Mouse (Mus musculus): ENCODE measurements around the gene Elmsan1. TPM values are rescaled to one million over a fixed set of nuclear protein-coding genes. Genes with fewer than 3 reads are reported as not detected.

Gene Elmsan1
- polyA plus RNA-seq, 1 experiment from 2014 or later, result 4.3 TPM

DNA sequence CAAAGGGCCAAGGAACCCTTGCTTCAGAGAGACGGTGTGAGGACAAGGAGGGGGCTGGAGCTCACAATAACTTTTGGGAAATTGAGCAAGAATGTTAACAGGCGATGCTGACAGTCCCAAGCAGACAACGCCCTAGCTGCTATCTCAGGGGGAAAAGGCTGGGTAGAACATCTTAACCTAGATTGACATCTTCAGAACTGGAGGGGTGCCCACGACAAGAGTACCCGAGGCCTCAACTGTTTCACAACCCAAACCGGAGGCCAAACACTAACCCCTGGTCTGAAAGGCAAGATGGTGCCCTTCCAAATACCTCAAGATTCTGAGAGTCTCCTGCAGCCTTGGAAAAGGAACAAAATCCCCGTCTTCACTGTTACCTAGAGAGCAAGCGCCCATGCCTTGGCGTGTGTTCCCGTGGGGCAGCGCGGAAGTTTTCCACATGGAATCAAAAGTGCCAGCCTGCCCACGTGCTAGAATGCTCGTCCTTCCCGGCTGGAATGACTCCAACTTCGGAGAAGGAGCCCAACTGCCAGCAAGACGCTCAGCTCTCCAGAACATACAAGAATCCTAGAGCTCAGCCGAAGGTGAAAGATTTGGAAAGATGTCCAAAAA lies 11.4 kb downstream of the Elmsan1 start:
- Histone ChIP-seq H3K27ac (replicated peaks; ENCODE audit: low read depth, low read length) (no peak overlapping the region), H3K36me3 (ENCODE audit: control insufficient read depth, insufficient read depth, low read length) (no peaks in the 10 kb centered on the region), H3K4me3 (replicated peaks; ENCODE audit: low read depth, low read length) (no peak overlapping the region), H3K9me3 (ENCODE audit: control insufficient read depth, low read length) (no peaks in the 10 kb centered on the region), H3K4me2 (ENCODE audit: low read length) (no peak overlapping the region), H3K4me1 (ENCODE audit: control insufficient read depth, insufficient read depth, low read length) (peaks cover 4% of the 10 kb centered on the region; the same call in 1 of the 2 replicates), H3K9ac (replicated peaks; ENCODE audit: low read length) (no peak overlapping the region), H3K27me3 (ENCODE audit: control insufficient read depth, insufficient read depth, low read length) (no peaks in the 10 kb centered on the region)
- WGBS, result 92% methylated on average over 18 of the region's 18 CpGs
- no peak for ATAC-seq (ENCODE audit: low FRiP score, low TSS enrichment)
- DNase-seq, result no peak

GRCm38 (mm10) chr12:84206525-84206924 lies 12.2 kb downstream of the Elmsan1 start:
- H3K27ac ChIP-seq (replicated peaks; ENCODE audit: low read depth, low read length), result no peak overlapping the region
- no peak for ATAC-seq (ENCODE audit: low FRiP score, low TSS enrichment)
- H3K36me3 ChIP-seq (ENCODE audit: control insufficient read depth, insufficient read depth, low read length), result no peaks in the 10 kb centered on the region
- no peaks in the 10 kb centered on the region for H3K9me3 ChIP-seq (ENCODE audit: control insufficient read depth, low read length)
- H3K9ac ChIP-seq (replicated peaks; ENCODE audit: low read length), result no peak overlapping the region
- DNase-seq, result no peak
- H3K27me3 ChIP-seq (ENCODE audit: control insufficient read depth, insufficient read depth, low read length), result no peaks in the 10 kb centered on the region
- 61% methylated on average over 7 of the region's 7 CpGs for WGBS
- peaks cover 2% of the 10 kb centered on the region; the same call in 1 of the 2 replicates for H3K4me1 ChIP-seq (ENCODE audit: control insufficient read depth, insufficient read depth, low read length)
- no peak overlapping the region for H3K4me2 ChIP-seq (ENCODE audit: low read length)
- no peak overlapping the region for H3K4me3 ChIP-seq (replicated peaks; ENCODE audit: low read depth, low read length)

DNA sequence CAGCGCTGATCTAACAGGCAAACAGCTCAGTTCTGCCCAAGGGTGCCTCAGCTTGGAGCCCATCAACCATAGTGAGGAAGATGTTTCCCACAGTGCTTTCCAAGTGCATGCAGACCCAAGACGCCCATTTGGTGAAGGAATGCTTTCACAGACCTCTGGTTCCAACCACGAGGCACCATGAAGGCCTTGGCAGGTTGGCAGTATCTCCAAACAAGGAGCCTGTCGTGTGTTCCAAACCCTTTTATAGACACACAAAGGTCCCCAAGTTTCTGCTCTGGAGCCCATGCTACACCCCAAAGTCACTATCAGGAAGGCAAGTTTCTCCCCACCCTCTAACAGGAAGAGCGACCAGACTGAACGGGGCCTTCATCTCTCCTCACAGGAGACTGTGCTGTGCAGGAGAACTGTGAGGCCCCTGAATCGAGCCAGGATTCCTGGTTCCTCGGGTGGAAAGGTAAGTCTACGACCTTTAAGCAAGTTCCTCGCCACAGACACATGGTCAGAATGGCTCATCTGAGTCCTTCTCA lies 13.0 kb downstream of the Elmsan1 start:
- no peaks in the 10 kb centered on the region for H3K36me3 ChIP-seq (ENCODE audit: control insufficient read depth, insufficient read depth, low read length)
- no peaks in the 10 kb centered on the region for H3K27me3 ChIP-seq (ENCODE audit: control insufficient read depth, insufficient read depth, low read length)
- WGBS, result 93% methylated on average over 10 of the region's 10 CpGs
- H3K9me3 ChIP-seq (ENCODE audit: control insufficient read depth, low read length), result no peaks in the 10 kb centered on the region
- no peak overlapping the region for H3K9ac ChIP-seq (replicated peaks; ENCODE audit: low read length)
- no peaks in the 10 kb centered on the region for H3K4me1 ChIP-seq (ENCODE audit: control insufficient read depth, insufficient read depth, low read length)
- DNase-seq (no peak), ATAC-seq (ENCODE audit: low FRiP score, low TSS enrichment) (no peak)
- H3K27ac ChIP-seq (replicated peaks; ENCODE audit: low read depth, low read length), result no peak overlapping the region
- H3K4me3 ChIP-seq (replicated peaks; ENCODE audit: low read depth, low read length), result no peak overlapping the region
- no peak overlapping the region for H3K4me2 ChIP-seq (ENCODE audit: low read length)

- Histone ChIP-seq H3K4me2 (ENCODE audit: low read length) (no peak overlapping the region), H3K4me1 (ENCODE audit: control insufficient read depth, insufficient read depth, low read length) (no peaks in the 10 kb centered on the region), H3K9me3 (ENCODE audit: control insufficient read depth, low read length) (no peaks in the 10 kb centered on the region), H3K9ac (replicated peaks; ENCODE audit: low read length) (no peak overlapping the region), H3K36me3 (ENCODE audit: control insufficient read depth, insufficient read depth, low read length) (no peaks in the 10 kb centered on the region), H3K27ac (replicated peaks; ENCODE audit: low read depth, low read length) (peak overlapping the region; percentile 32; the same call in 1 of the 2 replicates), H3K4me3 (replicated peaks; ENCODE audit: low read depth, low read length) (no peak overlapping the region), H3K27me3 (ENCODE audit: control insufficient read depth, insufficient read depth, low read length) (no peaks in the 10 kb centered on the region)
- ATAC-seq (ENCODE audit: low FRiP score, low TSS enrichment) (no peak), DNase-seq (no peak)
- WGBS, result 90% methylated on average over 8 of the region's 8 CpGs
These were observed 14.0 kb downstream of the Elmsan1 start for GRCm38 (mm10) chr12:84204662-84205061.

- H3K27ac ChIP-seq (replicated peaks; ENCODE audit: low read depth, low read length), result no peak overlapping the region
- no peak overlapping the region for H3K4me2 ChIP-seq (ENCODE audit: low read length)
- ATAC-seq (ENCODE audit: low FRiP score, low TSS enrichment) (no peak), DNase-seq (no peak)
- no peak overlapping the region for H3K4me3 ChIP-seq (replicated peaks; ENCODE audit: low read depth, low read length)
- H3K9me3 ChIP-seq (ENCODE audit: control insufficient read depth, low read length), result no peaks in the 10 kb centered on the region
- WGBS, result 74% methylated on average over 7 of the region's 7 CpGs
- H3K36me3 ChIP-seq (ENCODE audit: control insufficient read depth, insufficient read depth, low read length), result no peaks in the 10 kb centered on the region
- no peaks in the 10 kb centered on the region for H3K4me1 ChIP-seq (ENCODE audit: control insufficient read depth, insufficient read depth, low read length)
- H3K27me3 ChIP-seq (ENCODE audit: control insufficient read depth, insufficient read depth, low read length), result no peaks in the 10 kb centered on the region
- H3K9ac ChIP-seq (replicated peaks; ENCODE audit: low read length), result no peak overlapping the region
These were observed 14.9 kb downstream of the Elmsan1 start for GRCm38 (mm10) chr12:84203778-84204216.

- Histone ChIP-seq H3K27ac (replicated peaks; ENCODE audit: low read depth, low read length) (no peak overlapping the region), H3K4me2 (ENCODE audit: low read length) (no peak overlapping the region), H3K36me3 (ENCODE audit: control insufficient read depth, insufficient read depth, low read length) (no peaks in the 10 kb centered on the region), H3K9me3 (ENCODE audit: control insufficient read depth, low read length) (no peaks in the 10 kb centered on the region), H3K4me3 (replicated peaks; ENCODE audit: low read depth, low read length) (no peak overlapping the region), H3K9ac (replicated peaks; ENCODE audit: low read length) (no peak overlapping the region), H3K27me3 (ENCODE audit: control insufficient read depth, insufficient read depth, low read length) (no peaks in the 10 kb centered on the region), H3K4me1 (ENCODE audit: control insufficient read depth, insufficient read depth, low read length) (no peaks in the 10 kb centered on the region)
- no peak for DNase-seq
- 86% methylated on average over 7 of the region's 7 CpGs for WGBS
- no peak for ATAC-seq (ENCODE audit: low FRiP score, low TSS enrichment)
These were observed 15.4 kb downstream of the Elmsan1 start for GRCm38 (mm10) chr12:84203170-84203777.

GRCm38 (mm10) chr12:84202561-84202960 lies 16.1 kb downstream of the Elmsan1 start:
- WGBS, result 85% methylated on average over 10 of the region's 10 CpGs
- no peaks in the 10 kb centered on the region for H3K9me3 ChIP-seq (ENCODE audit: control insufficient read depth, low read length)
- no peak overlapping the region for H3K9ac ChIP-seq (replicated peaks; ENCODE audit: low read length)
- H3K27me3 ChIP-seq (ENCODE audit: control insufficient read depth, insufficient read depth, low read length), result no peaks in the 10 kb centered on the region
- ATAC-seq (ENCODE audit: low FRiP score, low TSS enrichment), result no peak
- DNase-seq, result no peak
- H3K4me1 ChIP-seq (ENCODE audit: control insufficient read depth, insufficient read depth, low read length), result no peaks in the 10 kb centered on the region
- H3K27ac ChIP-seq (replicated peaks; ENCODE audit: low read depth, low read length), result no peak overlapping the region
- H3K36me3 ChIP-seq (ENCODE audit: control insufficient read depth, insufficient read depth, low read length), result no peaks in the 10 kb centered on the region
- H3K4me3 ChIP-seq (replicated peaks; ENCODE audit: low read depth, low read length), result no peak overlapping the region
- H3K4me2 ChIP-seq (ENCODE audit: low read length), result no peak overlapping the region

GRCm38 (mm10) chr12:84201686-84202484 lies 16.8 kb downstream of the Elmsan1 start:
- ATAC-seq (ENCODE audit: low FRiP score, low TSS enrichment) (no peak), DNase-seq (no peak)
- Histone ChIP-seq H3K9ac (replicated peaks; ENCODE audit: low read length) (no peak overlapping the region), H3K27ac (replicated peaks; ENCODE audit: low read depth, low read length) (no peak overlapping the region), H3K4me2 (ENCODE audit: low read length) (no peak overlapping the region), H3K27me3 (ENCODE audit: control insufficient read depth, insufficient read depth, low read length) (no peaks in the 10 kb centered on the region), H3K9me3 (ENCODE audit: control insufficient read depth, low read length) (no peaks in the 10 kb centered on the region), H3K36me3 (ENCODE audit: control insufficient read depth, insufficient read depth, low read length) (no peaks in the 10 kb centered on the region), H3K4me1 (ENCODE audit: control insufficient read depth, insufficient read depth, low read length) (no peaks in the 10 kb centered on the region), H3K4me3 (replicated peaks; ENCODE audit: low read depth, low read length) (no peak overlapping the region)
- 86% methylated on average over 18 of the region's 18 CpGs for WGBS
